Mouse (Mus musculus): ENCODE measurements around the gene Olfr169. TPM values are rescaled to one million over a fixed set of nuclear protein-coding genes. Genes with fewer than 3 reads are reported as not detected.
"Not testable (repeated sequence)": the region's sequence is repeated elsewhere in the genome, so short reads cannot be mapped to it uniquely, and the experiment has no call there.

The Olfr169 gene
- not detected in 2 replicates for polyA plus RNA-seq (2011; ENCODE audit: insufficient read length, low read depth, missing spikeins)

- not testable (repeated sequence) for H3K27ac ChIP-seq (ENCODE audit: insufficient read depth, low read length); H3K4me3 ChIP-seq (ENCODE audit: insufficient read depth, low read length); H3K4me1 ChIP-seq (ENCODE audit: control insufficient read depth, insufficient read depth, low read length)
These were observed at the start of gene Olfr169 for GRCm38 (mm10) chr16:19571709-19572108. TSS of gene Olfr169 (minus strand) at chr16:19571809.

GRCm38 (mm10) chr16:19611782-19612181 lies 40.2 kb upstream of the Olfr169 start, which contains the start of gene Olfr170:
TSS of gene Olfr170 (minus strand) at chr16:19611882.
- H3K27ac ChIP-seq (ENCODE audit: insufficient read depth, low read length); H3K4me1 ChIP-seq (ENCODE audit: control insufficient read depth, insufficient read depth, low read length); H3K4me3 ChIP-seq (ENCODE audit: insufficient read depth, low read length): not testable (repeated sequence)

- Histone ChIP-seq H3K27ac (ENCODE audit: insufficient read depth, low read length) (no peak overlapping the region), H3K4me1 (ENCODE audit: control insufficient read depth, insufficient read depth, low read length) (no peaks in the 10 kb centered on the region), H3K4me3 (ENCODE audit: insufficient read depth, low read length) (no peak overlapping the region)
- TF ChIP-seq CTCF (IDR thresholded peaks at IDR 0.05; ENCODE audit: borderline replicate concordance, insufficient read depth, low read length) = no peak
- TF ChIP-seq POLR2A (IDR thresholded peaks at IDR 0.05; ENCODE audit: low read depth, low read length) = no peak
These were observed 31.6 kb upstream of the Olfr169 start for GRCm38 (mm10) chr16:19603166-19603565.

GRCm38 (mm10) chr16:19553429-19553828 lies 18.2 kb downstream of the Olfr169 start:
- H3K4me1 ChIP-seq (ENCODE audit: control insufficient read depth, insufficient read depth, low read length); H3K4me3 ChIP-seq (ENCODE audit: insufficient read depth, low read length): not testable (repeated sequence)

GRCm38 (mm10) chr16:19552246-19552645 lies 19.4 kb downstream of the Olfr169 start:
- H3K4me1 ChIP-seq (ENCODE audit: control insufficient read depth, insufficient read depth, low read length); H3K27ac ChIP-seq (ENCODE audit: insufficient read depth, low read length); H3K4me3 ChIP-seq (ENCODE audit: insufficient read depth, low read length): not testable (repeated sequence)

More at GRCm38 (mm10) chr16:19553429-19553828, 18.2 kb downstream of the Olfr169 start:
- H3K27ac ChIP-seq (ENCODE audit: insufficient read depth, low read length) = not testable (repeated sequence)

- TF ChIP-seq POLR2A (IDR thresholded peaks at IDR 0.05; ENCODE audit: low read depth, low read length) = no peak
- no peak for TF ChIP-seq CTCF (IDR thresholded peaks at IDR 0.05; ENCODE audit: borderline replicate concordance, insufficient read depth, low read length)
- no peak within 1 kb of the TSS for H3K4me3 ChIP-seq (ENCODE audit: insufficient read depth, low read length)
- no peak within 1 kb of the TSS for H3K27ac ChIP-seq (ENCODE audit: insufficient read depth, low read length)
- H3K4me1 ChIP-seq (ENCODE audit: control insufficient read depth, insufficient read depth, low read length) = no peaks in the 10 kb centered on the region
These were observed 36.2 kb downstream of the Olfr169 start, which contains the start of gene Olfr168 for GRCm38 (mm10) chr16:19535455-19535854. TSS of gene Olfr168 (minus strand) at chr16:19535555.

- Histone ChIP-seq H3K4me3 (ENCODE audit: insufficient read depth, low read length) (no peak within 1 kb of the TSS), H3K27ac (ENCODE audit: insufficient read depth, low read length) (no peak within 1 kb of the TSS), H3K4me1 (ENCODE audit: control insufficient read depth, insufficient read depth, low read length) (no peaks in the 10 kb centered on the region)
- no peak for TF ChIP-seq POLR2A (IDR thresholded peaks at IDR 0.05; ENCODE audit: low read depth, low read length)
- TF ChIP-seq CTCF (IDR thresholded peaks at IDR 0.05; ENCODE audit: borderline replicate concordance, insufficient read depth, low read length) = no peak
These were observed 49.4 kb downstream of the Olfr169 start, which contains the start of gene Olfr167 for GRCm38 (mm10) chr16:19522166-19522565. TSS of gene Olfr167 (minus strand) at chr16:19522266.

Other genes starting within 250 kb of the Olfr169 start
- not detected in 2 replicates for gene Olfr165, start 148.7 kb downstream of the Olfr169 start, polyA plus RNA-seq (2011; ENCODE audit: insufficient read length, low read depth, missing spikeins)
- not detected in 2 replicates for gene Olfr166, start 88.1 kb downstream of the Olfr169 start, polyA plus RNA-seq (2011; ENCODE audit: insufficient read length, low read depth, missing spikeins)
- not detected in 2 replicates for gene Olfr167, start 49.5 kb downstream of the Olfr169 start, polyA plus RNA-seq (2011; ENCODE audit: insufficient read length, low read depth, missing spikeins)
- gene Olfr168, start 36.3 kb downstream of the Olfr169 start, polyA plus RNA-seq (2011; ENCODE audit: insufficient read length, low read depth, missing spikeins) = not detected in 2 replicates
- gene Olfr170, start 40.1 kb upstream of the Olfr169 start, polyA plus RNA-seq (2011; ENCODE audit: insufficient read length, low read depth, missing spikeins) = not detected in 2 replicates
- gene Olfr171, start 58.1 kb upstream of the Olfr169 start, polyA plus RNA-seq (2011; ENCODE audit: insufficient read length, low read depth, missing spikeins) = not detected in 2 replicates
- gene Lamp3, start 134.6 kb upstream of the Olfr169 start, polyA plus RNA-seq (2011; ENCODE audit: insufficient read length, low read depth, missing spikeins) = not detected in 2 replicates
- gene B3gnt5, start 188.4 kb upstream of the Olfr169 start, polyA plus RNA-seq (2011; ENCODE audit: insufficient read length, low read depth, missing spikeins) = 9.7 and 14.0 TPM in 2 replicates

Data from embryonic fibroblast, embryonic 13.5 days (primary cell).